Mouse (Mus musculus): ENCODE measurements around the gene Ergic3. TPM values are rescaled to one million over a fixed set of nuclear protein-coding genes. Genes with fewer than 3 reads are reported as not detected.
A peak's percentile ranks its signal among the peaks of the same experiment; 100 is the strongest.

Gene Ergic3
- total RNA-seq, 2 experiments from 2014 or later, result 195 to 222 TPM

GRCm38 (mm10) chr2:156052816-156053215 lies 45.0 kb downstream of the Ergic3 start, which contains the start of gene Fer1l4:
Gene Fer1l4, minus strand, starts transcription at chr2:156052947.
- intact Hi-C loops (cut with DNase I), result no loop called here
- DNase-seq (ENCODE audit: low spot score in 2 of 2), result no peak

GRCm38 (mm10) chr2:156065099-156066041 lies 57.5 kb downstream of the Ergic3 start, which contains the start of gene Spag4:
Gene Spag4, plus strand, starts transcription at chr2:156065175.
- peak; percentile 61 to 64 for DNase-seq (ENCODE audit: low spot score in 2 of 2)
- intact Hi-C loops (cut with DNase I), result no loop called here

- DNase-seq (ENCODE audit: low spot score in 2 of 2), result no peak
- intact Hi-C loops (cut with DNase I), result no loop called here
Observed at GRCm38 (mm10) chr2:156066126-156066525, 58.3 kb downstream of the Ergic3 start.

Other genes starting within 250 kb of the Ergic3 start
- gene Mmp24, start 232.7 kb upstream of the Ergic3 start, total RNA-seq (2021), result 10 to 100 TPM; 33.8 to 38.0 TPM
- 10 to 100 TPM; 54.9 to 65.9 TPM for gene BC029722, start 188.6 kb upstream of the Ergic3 start, total RNA-seq (2021)
- 10 to 100 TPM; 66.1 to 80.5 TPM for gene Eif6, start 181.1 kb upstream of the Ergic3 start, total RNA-seq (2021)
- not detected for gene Fam83c, start 173.2 kb upstream of the Ergic3 start, total RNA-seq (2021)
- 10 to 100 TPM; 66.0 to 70.6 TPM for gene Uqcc1, start 77.7 kb upstream of the Ergic3 start, total RNA-seq (2021)
- gene Gm15557, start 67.3 kb upstream of the Ergic3 start, total RNA-seq (2021), result not detected
- under 1 TPM in 1 of 2 experiments, not detected in 1; 0.27 TPM for gene Gdf5, start 62.7 kb upstream of the Ergic3 start, total RNA-seq (2021)
- gene Cep250, start 51.6 kb upstream of the Ergic3 start, total RNA-seq (2021), result 10 to 100 TPM; 18.3 to 20.4 TPM
- 1 to 10 TPM; 1.5 to 1.6 TPM for gene 6430550D23Rik, start 68 bp upstream of the Ergic3 start, total RNA-seq (2021)
- not detected for gene Fer1l4, start 44.9 kb downstream of the Ergic3 start, total RNA-seq (2021)
- gene Spag4, start 57.1 kb downstream of the Ergic3 start, total RNA-seq (2021), result 1 to 10 TPM; 3.9 to 4.5 TPM
- gene Cpne1, start 103.9 kb downstream of the Ergic3 start, total RNA-seq (2021), result 10 to 100 TPM; 21.7 to 29.5 TPM
- 10 to 100 TPM; 22.3 to 26.9 TPM for gene Rbm12, start 103.9 kb downstream of the Ergic3 start, total RNA-seq (2021)
- 10 to 100 TPM; 19.2 to 22.8 TPM for gene Gm28036, start 119.0 kb downstream of the Ergic3 start, total RNA-seq (2021)
- gene Romo1, start 136.0 kb downstream of the Ergic3 start, total RNA-seq (2021), result 100 to 1,000 TPM; 143 to 169 TPM
- gene Nfs1, start 136.1 kb downstream of the Ergic3 start, total RNA-seq (2021), result 10 to 100 TPM; 39.2 to 40.4 TPM
- 100 to 1,000 TPM; 223 to 344 TPM for gene Rbm39, start 172.2 kb downstream of the Ergic3 start, total RNA-seq (2021)
- 10 to 100 TPM; 68.9 to 77.7 TPM for gene Phf20, start 188.4 kb downstream of the Ergic3 start, total RNA-seq (2021)

All from left cerebral cortex, postnatal 36 days (tissue).